Mouse (Mus musculus) embryonic facial prominence, embryonic 13.5 days (tissue): ENCODE measurements around the gene Gucd1. TPM values are rescaled to one million over a fixed set of nuclear protein-coding genes. Genes with fewer than 3 reads are reported as not detected.
A peak's percentile ranks its signal among the peaks of the same experiment; 100 is the strongest.
"Not testable (repeated sequence)": the region's sequence is repeated elsewhere in the genome, so short reads cannot be mapped to it uniquely, and the experiment has no call there.

Experiments
- ATAC-seq: fragments of 200-750 bp; cut with Nextera tagmentation; 2 replicates; pipeline ENCODE4 v1.8.0; 2017; ENCODE audit warnings: low read depth; ENCODE audit not compliant: insufficient number of reproducible peaks, insufficient read depth, low FRiP score, low TSS enrichment
- H3K27ac ChIP-seq: fragments of 300-500 bp; sonication (generic); 2 replicates; pipeline ENCODE4 v1.5.1; 2015; ENCODE audit warnings: moderate library complexity, mild to moderate bottlenecking, inconsistent platforms
- H3K27me3 ChIP-seq: fragments of 300-500 bp; sonication (generic); 2 replicates; pipeline ENCODE4 v1.6.1; 2015; ENCODE audit warnings: mild to moderate bottlenecking, inconsistent platforms
- H3K36me3 ChIP-seq: fragments of 300-500 bp; sonication (generic); 2 replicates; pipeline ENCODE4 v1.6.1; 2015; ENCODE audit warnings: mild to moderate bottlenecking, inconsistent platforms
- H3K4me1 ChIP-seq: fragments of 300-500 bp; sonication (generic); 2 replicates; pipeline ENCODE4 v1.6.1; 2015; ENCODE audit warnings: inconsistent platforms
- H3K4me2 ChIP-seq: fragments of 300-500 bp; sonication (generic); 2 replicates; pipeline ENCODE4 v1.6.1; 2015; ENCODE audit warnings: moderate library complexity, mild to moderate bottlenecking, inconsistent platforms
- H3K4me3 ChIP-seq: fragments of 300-500 bp; sonication (generic); 2 replicates; pipeline ENCODE4 v1.5.1; 2015; ENCODE audit warnings: mild to moderate bottlenecking, inconsistent platforms
- H3K9ac ChIP-seq: fragments of 300-500 bp; sonication (generic); 2 replicates; pipeline ENCODE4 v1.6.1; 2015; ENCODE audit warnings: mild to moderate bottlenecking, inconsistent platforms
- H3K9me3 ChIP-seq: fragments of 300-500 bp; sonication (generic); 2 replicates; pipeline ENCODE4 v1.6.1; 2016; ENCODE audit warnings: inconsistent platforms
- WGBS: fragments of 180-500 bp; shearing (Covaris S2); methylation state at CpG from one replicate; pipeline ENCODE4 v1.1.7; 2015; ENCODE audit warnings: mixed read lengths; 5-methylcytosine and 5-hydroxymethylcytosine counted together
- polyA plus RNA-seq: library from polyadenylated mRNA; unstranded; fragments of >200 nt; fragmentation: Nextera tagmentation; extraction: Ambion mirVana; gene quantifications from 2 replicates; pipeline ENCODE4 v1.2.1, GENCODE M21; 2015

Gene Gucd1
- polyA plus RNA-seq, 1 experiment from 2014 or later = 27.3 TPM

- Histone ChIP-seq H3K4me1 (peaks cover 27% of the 10 kb centered on the region), H3K27me3 (no peaks in the 10 kb centered on the region), H3K36me3 (peaks cover 34% of the 10 kb centered on the region), H3K9me3 (no peaks in the 10 kb centered on the region), H3K9ac (peak overlapping the region; percentile 97), H3K4me2 (peak overlapping the region; percentile 79), H3K4me3 (peak overlapping the region; percentile 87; the same call in 1 of the 2 replicates), H3K27ac (no peak overlapping the region)
- ATAC-seq = no peak
- 43% methylated on average over 4 of the region's 4 CpGs for WGBS
These were observed 2.3 kb downstream of the Gucd1 start for GRCm38 (mm10) chr10:75515216-75516037.

- ATAC-seq = no peak
- H3K27ac ChIP-seq = no peak overlapping the region
- 67% methylated on average over 7 of the region's 7 CpGs for WGBS
These were observed 3.4 kb downstream of the Gucd1 start for GRCm38 (mm10) chr10:75514361-75514760.

GRCm38 (mm10) chr10:75513306-75514067 is 4.3 kb downstream of the Gucd1 start:
- no peak overlapping the region for H3K4me3 ChIP-seq
- H3K4me2 ChIP-seq = no peak overlapping the region
- peaks cover 41% of the 10 kb centered on the region for H3K36me3 ChIP-seq
- no peaks in the 10 kb centered on the region for H3K9me3 ChIP-seq
- no peak overlapping the region for H3K27ac ChIP-seq
- ATAC-seq = no peak
- H3K9ac ChIP-seq = no peak overlapping the region
- peaks cover 12% of the 10 kb centered on the region for H3K4me1 ChIP-seq
- no peaks in the 10 kb centered on the region for H3K27me3 ChIP-seq
- WGBS = 91% methylated on average over 8 of the region's 8 CpGs

More at GRCm38 (mm10) chr10:75514361-75514760, 3.4 kb downstream of the Gucd1 start:
- Histone ChIP-seq H3K9ac (no peak overlapping the region), H3K4me3 (no peak overlapping the region), H3K9me3 (no peaks in the 10 kb centered on the region), H3K4me1 (peaks cover 21% of the 10 kb centered on the region), H3K36me3 (peaks cover 34% of the 10 kb centered on the region), H3K4me2 (no peak overlapping the region), H3K27me3 (no peaks in the 10 kb centered on the region)

- H3K27me3 ChIP-seq = no peaks in the 10 kb centered on the region
- no peak for ATAC-seq
- peaks cover 11% of the 10 kb centered on the region for H3K4me1 ChIP-seq
- WGBS = 80% methylated on average over 7 of the region's 7 CpGs
- no peak overlapping the region for H3K4me3 ChIP-seq
- no peak overlapping the region for H3K27ac ChIP-seq
- no peak overlapping the region for H3K4me2 ChIP-seq
- no peak overlapping the region for H3K9ac ChIP-seq
- peaks cover 48% of the 10 kb centered on the region for H3K36me3 ChIP-seq
- no peaks in the 10 kb centered on the region for H3K9me3 ChIP-seq
These were observed 5.0 kb downstream of the Gucd1 start for GRCm38 (mm10) chr10:75512796-75513195.

- Histone ChIP-seq H3K36me3 (peaks cover 57% of the 10 kb centered on the region), H3K27ac (no peak overlapping the region), H3K9ac (no peak overlapping the region), H3K27me3 (no peaks in the 10 kb centered on the region), H3K4me3 (no peak overlapping the region), H3K9me3 (no peaks in the 10 kb centered on the region), H3K4me2 (no peak overlapping the region), H3K4me1 (peaks cover 11% of the 10 kb centered on the region)
- WGBS = 92% methylated on average over 7 of the region's 7 CpGs
- no peak for ATAC-seq
These were observed 5.9 kb downstream of the Gucd1 start for GRCm38 (mm10) chr10:75511897-75512296.

- no peak overlapping the region for H3K9ac ChIP-seq
- H3K27ac ChIP-seq = no peak overlapping the region
- H3K36me3 ChIP-seq = peaks cover 59% of the 10 kb centered on the region
- H3K4me2 ChIP-seq = no peak overlapping the region
- 83% methylated on average over 9 of the region's 9 CpGs for WGBS
- no peak for ATAC-seq
- H3K4me1 ChIP-seq = peaks cover 6% of the 10 kb centered on the region
- no peaks in the 10 kb centered on the region for H3K27me3 ChIP-seq
- no peaks in the 10 kb centered on the region for H3K9me3 ChIP-seq
- no peak overlapping the region for H3K4me3 ChIP-seq
These were observed 6.7 kb downstream of the Gucd1 start for GRCm38 (mm10) chr10:75511060-75511459.

GRCm38 (mm10) chr10:75510446-75510845 is 7.3 kb downstream of the Gucd1 start:
- ATAC-seq = no peak
- Histone ChIP-seq H3K27ac (no peak overlapping the region), H3K36me3 (peaks cover 59% of the 10 kb centered on the region), H3K4me3 (no peak overlapping the region), H3K9ac (no peak overlapping the region), H3K4me2 (no peak overlapping the region), H3K4me1 (peaks cover under 1% of the 10 kb centered on the region; the same call in 1 of the 2 replicates), H3K27me3 (no peaks in the 10 kb centered on the region), H3K9me3 (no peaks in the 10 kb centered on the region)
- 91% methylated on average over 7 of the region's 7 CpGs for WGBS

- not testable (repeated sequence) for H3K9ac ChIP-seq, H3K4me3 ChIP-seq, H3K27ac ChIP-seq, ATAC-seq, H3K4me2 ChIP-seq, H3K9me3 ChIP-seq, H3K27me3 ChIP-seq, H3K4me1 ChIP-seq
- WGBS = 93% methylated on average over 3 of the region's 3 CpGs
- H3K36me3 ChIP-seq = peaks cover 43% of the 10 kb centered on the region
These were observed 11.8 kb downstream of the Gucd1 start for GRCm38 (mm10) chr10:75505928-75506327.

- Histone ChIP-seq H3K27me3 (no peaks in the 10 kb centered on the region), H3K4me3 (no peak overlapping the region), H3K9me3 (no peaks in the 10 kb centered on the region), H3K36me3 (peaks cover 34% of the 10 kb centered on the region), H3K27ac (no peak overlapping the region), H3K4me2 (no peak overlapping the region), H3K9ac (no peak overlapping the region), H3K4me1 (no peaks in the 10 kb centered on the region)
- no peak for ATAC-seq
- 78% methylated on average over 3 of the region's 3 CpGs for WGBS
These were observed 12.7 kb downstream of the Gucd1 start for GRCm38 (mm10) chr10:75505130-75505495.

GRCm38 (mm10) chr10:75504234-75505129 is 13.3 kb downstream of the Gucd1 start:
- no peak for ATAC-seq
- no peaks in the 10 kb centered on the region for H3K27me3 ChIP-seq
- H3K27ac ChIP-seq = no peak overlapping the region
- H3K36me3 ChIP-seq = peaks cover 28% of the 10 kb centered on the region
- H3K4me2 ChIP-seq = no peak overlapping the region
- H3K9ac ChIP-seq = no peak overlapping the region
- H3K4me3 ChIP-seq = no peak overlapping the region
- 79% methylated on average over 8 of the region's 8 CpGs for WGBS
- no peaks in the 10 kb centered on the region for H3K4me1 ChIP-seq
- no peaks in the 10 kb centered on the region for H3K9me3 ChIP-seq

- ATAC-seq = no peak
- Histone ChIP-seq H3K9me3 (no peaks in the 10 kb centered on the region), H3K27me3 (no peaks in the 10 kb centered on the region), H3K27ac (no peak overlapping the region), H3K4me2 (no peak overlapping the region), H3K4me3 (no peak overlapping the region), H3K36me3 (peaks cover 20% of the 10 kb centered on the region), H3K9ac (no peak overlapping the region), H3K4me1 (no peaks in the 10 kb centered on the region)
- 90% methylated on average over 7 of the region's 7 CpGs for WGBS
These were observed 14.1 kb downstream of the Gucd1 start for GRCm38 (mm10) chr10:75503692-75504091.
